Comparison of ENCODE assay signal across 9 mouse cellular contexts in genomic region chr14:33978604-33979059, GRCm38 (mm10). TPM values are rescaled to one million over a fixed set of nuclear protein-coding genes. Genes with fewer than 3 reads are reported as not detected.
DNase-seq lines count a peak whose midpoint lies in the region; ATAC-seq lines count a peak whose summit lies in the region.
"Had no signal": no experiment of that assay in that cellular context is flagged by ENCODE, and none has a peak within 500 bp of the region (broad histone marks: within the 10 kb centered on the region; RNA-seq: fewer than 3 reads in every experiment).

Zfp488 (minus strand) TSS chr14:33978764.

- no peaks in the 10 kb centered on the region for H3K4me1 ChIP-seq in kidney, embryonic 14.5 days (ENCODE audit: control insufficient read depth, insufficient read depth, low read length)
- H3K4me1 ChIP-seq in forebrain, embryonic 11.5 days (replicated peaks; ENCODE audit: control insufficient read depth, insufficient read depth, low read length), result no peaks in the 10 kb centered on the region
- H3K4me1 ChIP-seq in limb, embryonic 15.5 days, result peaks cover 4% of the 10 kb centered on the region; the same call in 1 of the 2 replicates

- intact Hi-C loops in gastrocnemius, postnatal 14 days (cut with DNase I; ENCODE audit: low total_unique reads), result no loop called here

- H3K36me3 ChIP-seq in kidney, embryonic 14.5 days (ENCODE audit: control insufficient read depth, insufficient read depth, low read length), result no peaks in the 10 kb centered on the region
- H3K36me3 ChIP-seq in forebrain, embryonic 11.5 days (ENCODE audit: control insufficient read depth, insufficient read depth, low read length), result no peaks in the 10 kb centered on the region
- no peaks in the 10 kb centered on the region for H3K36me3 ChIP-seq in limb, embryonic 15.5 days

- H3K27ac ChIP-seq in kidney, embryonic 14.5 days (ENCODE audit: low read depth, low read length), result no peak within 1 kb of the TSS
- no peak within 1 kb of the TSS for H3K27ac ChIP-seq in forebrain, embryonic 11.5 days (ENCODE audit: low read depth, low read length)
- H3K27ac ChIP-seq in limb, embryonic 15.5 days, result no peak within 1 kb of the TSS

- H3K4me2 ChIP-seq in kidney, embryonic 14.5 days (replicated peaks; ENCODE audit: low read depth, low read length), result peak within 1 kb of the TSS; percentile 65
- peak within 1 kb of the TSS; percentile 55 for H3K4me2 ChIP-seq in forebrain, embryonic 11.5 days (ENCODE audit: low read depth, low read length, severe bottlenecking)
- peak within 1 kb of the TSS; percentile 71 for H3K4me2 ChIP-seq in limb, embryonic 15.5 days

- peak within 1 kb of the TSS; percentile 23; the same call in 1 of the 2 replicates for H3K9ac ChIP-seq in kidney, embryonic 14.5 days (ENCODE audit: low read depth, low read length)
- H3K9ac ChIP-seq in forebrain, embryonic 11.5 days (ENCODE audit: low read length), result peak within 1 kb of the TSS; percentile 33
- no peak within 1 kb of the TSS for H3K9ac ChIP-seq in limb, embryonic 15.5 days

- peak within 1 kb of the TSS; percentile 36 for H3K4me3 ChIP-seq in kidney, embryonic 14.5 days (ENCODE audit: low read length)
- H3K4me3 ChIP-seq in forebrain, embryonic 11.5 days (ENCODE audit: low read depth, low read length), result peak within 1 kb of the TSS; percentile 26
- peak within 1 kb of the TSS; percentile 39 for H3K4me3 ChIP-seq in limb, embryonic 15.5 days

- peak; percentile 80 for ATAC-seq in kidney, embryonic 14.5 days (ENCODE audit: low FRiP score, low TSS enrichment)
- ATAC-seq in forebrain, embryonic 11.5 days (replicated peaks; ENCODE audit: low FRiP score), result peak; percentile 67
- no peak for ATAC-seq in limb, embryonic 15.5 days (ENCODE audit: insufficient number of reproducible peaks, low FRiP score, low TSS enrichment, low read depth)

- no peak for DNase-seq in kidney, adult 8-10 months
- peak; percentile 26 for DNase-seq in Muller cell, postnatal 12 days (ENCODE audit: inconsistent ontology term)
- peak; percentile 63 for DNase-seq in forebrain, embryonic 11.5 days (ENCODE audit: low spot score)
- no peak for DNase-seq in thymus, postnatal 10 days (ENCODE audit: low spot score in 2 of 2)
- DNase-seq in gastrocnemius, postnatal 14 days, result no peak
- DNase-seq in ovary, postnatal 10 days (ENCODE audit: low spot score), result no peak

- no peaks in the 10 kb centered on the region for H3K9me3 ChIP-seq in kidney, embryonic 14.5 days (ENCODE audit: control insufficient read depth, low read length)
- no peaks in the 10 kb centered on the region for H3K9me3 ChIP-seq in forebrain, embryonic 11.5 days (ENCODE audit: control insufficient read depth, low read length)
- H3K9me3 ChIP-seq in limb, embryonic 15.5 days, result no peaks in the 10 kb centered on the region

- peaks cover 11% of the 10 kb centered on the region; the same call in 1 of the 2 replicates for H3K27me3 ChIP-seq in kidney, embryonic 14.5 days (ENCODE audit: control insufficient read depth, insufficient read depth, low read length)
- H3K27me3 ChIP-seq in forebrain, embryonic 11.5 days (ENCODE audit: control insufficient read depth, insufficient read depth, low read length), result no peaks in the 10 kb centered on the region
- peaks cover 5% of the 10 kb centered on the region; the same call in 1 of the 2 replicates for H3K27me3 ChIP-seq in limb, embryonic 15.5 days

- WGBS in kidney, embryonic 14.5 days, result 2% methylated on average over 25 of the region's 25 CpGs
- 2% methylated on average over 25 of the region's 25 CpGs for WGBS in forebrain, embryonic 11.5 days
- 2% methylated on average over 25 of the region's 25 CpGs for WGBS in limb, embryonic 15.5 days

RNA-seq across cellular contexts. Expression of gene Zfp488, which starts in this region (rescaled TPM):
- polyA plus RNA-seq in kidney, embryonic 14.5 days (2014; fragmentation: Nextera tagmentation; extraction: Ambion mirVana), result not detected in 2 replicates
- 0.08 and 0.09 TPM in 2 replicates for polyA plus RNA-seq in forebrain, embryonic 11.5 days (2014; fragmentation: Nextera tagmentation; extraction: Ambion mirVana)
- 0.15 and 0.28 TPM in 2 replicates for polyA plus RNA-seq in limb, embryonic 15.5 days (2015; fragmentation: Nextera tagmentation; extraction: Ambion mirVana)
- total RNA-seq in gastrocnemius, postnatal 14 days (2021), result under 1 TPM in 1 of 2 experiments, not detected in 1; 0.04 TPM
- polyA plus RNA-seq: spleen, adult 2 months had no signal

Comparison
In these comparisons a context has a peak if more than half of its experiments do, and no peak if none do; other contexts are left out.
1. Peak in ATAC-seq, H3K4me3 ChIP-seq, H3K9ac ChIP-seq and H3K4me2 ChIP-seq in kidney, embryonic 14.5 days; RNA of the gene not detected or under 1 TPM.
2. Peak in DNase-seq, ATAC-seq, H3K4me3 ChIP-seq, H3K9ac ChIP-seq and H3K4me2 ChIP-seq in forebrain, embryonic 11.5 days; RNA of the gene not detected or under 1 TPM.